Mouse (Mus musculus): ENCODE data around the gene Doc2a. TPM values are rescaled to one million over a fixed set of nuclear protein-coding genes. Genes with fewer than 3 reads are reported as not detected.

The Doc2a gene
- polyA plus RNA-seq, 1 experiment from 2014 or later = 31.1 TPM

GRCm38 (mm10) chr7:126821835-126822511, 25.2 kb upstream of the Doc2a start:
- WGBS = 18% methylated on average over 7 of the region's 7 CpGs
- no peaks in the 10 kb centered on the region for H3K27me3 ChIP-seq (replicated peaks; ENCODE audit: control insufficient read depth, insufficient read depth, low read length)

GRCm38 (mm10) chr7:126822741-126823140, 24.5 kb upstream of the Doc2a start:
- Histone ChIP-seq H3K4me1 (ENCODE audit: control insufficient read depth, insufficient read depth, low read depth, low read length) (peaks cover 26% of the 10 kb centered on the region), H3K4me3 (ENCODE audit: low read length) (peak overlapping the region; percentile 48), H3K36me3 (ENCODE audit: control insufficient read depth, insufficient read depth, low read length) (no peaks in the 10 kb centered on the region), H3K9me3 (ENCODE audit: control insufficient read depth, low read length) (no peaks in the 10 kb centered on the region), H3K9ac (ENCODE audit: low read depth, low read length) (peak overlapping the region; percentile 70), H3K27me3 (replicated peaks; ENCODE audit: control insufficient read depth, insufficient read depth, low read length) (no peaks in the 10 kb centered on the region), H3K27ac (ENCODE audit: low read depth, low read length) (peak overlapping the region; percentile 72), H3K4me2 (ENCODE audit: low read length) (peak overlapping the region; percentile 73)
- WGBS = 8% methylated on average over 9 of the region's 9 CpGs
- ATAC-seq = peak; percentile 58

More at GRCm38 (mm10) chr7:126821835-126822511, 25.2 kb upstream of the Doc2a start:
- H3K36me3 ChIP-seq (ENCODE audit: control insufficient read depth, insufficient read depth, low read length) = no peaks in the 10 kb centered on the region
- peaks cover 26% of the 10 kb centered on the region for H3K4me1 ChIP-seq (ENCODE audit: control insufficient read depth, insufficient read depth, low read depth, low read length)
- H3K4me2 ChIP-seq (ENCODE audit: low read length) = peak overlapping the region; percentile 73
- H3K4me3 ChIP-seq (ENCODE audit: low read length) = peak overlapping the region; percentile 48; the same call in 1 of the 2 replicates
- peak overlapping the region; percentile 70 for H3K9ac ChIP-seq (ENCODE audit: low read depth, low read length)
- ATAC-seq = no peak
- H3K9me3 ChIP-seq (ENCODE audit: control insufficient read depth, low read length) = no peaks in the 10 kb centered on the region
- H3K27ac ChIP-seq (ENCODE audit: low read depth, low read length) = peak overlapping the region; percentile 72

- peak; percentile 84 for ATAC-seq
- 0% methylated on average over 11 of the region's 19 CpGs for WGBS
- peak overlapping the region; percentile 73 for H3K4me2 ChIP-seq (ENCODE audit: low read length)
- H3K4me3 ChIP-seq (ENCODE audit: low read length) = peak overlapping the region; percentile 48
- H3K4me1 ChIP-seq (ENCODE audit: control insufficient read depth, insufficient read depth, low read depth, low read length) = peaks cover 26% of the 10 kb centered on the region
- peak overlapping the region; percentile 70 for H3K9ac ChIP-seq (ENCODE audit: low read depth, low read length)
- H3K27me3 ChIP-seq (replicated peaks; ENCODE audit: control insufficient read depth, insufficient read depth, low read length) = no peaks in the 10 kb centered on the region
- H3K36me3 ChIP-seq (ENCODE audit: control insufficient read depth, insufficient read depth, low read length) = no peaks in the 10 kb centered on the region
- peak overlapping the region; percentile 72 for H3K27ac ChIP-seq (ENCODE audit: low read depth, low read length)
- H3K9me3 ChIP-seq (ENCODE audit: control insufficient read depth, low read length) = no peaks in the 10 kb centered on the region
Observed at GRCm38 (mm10) chr7:126823202-126823711, 24.0 kb upstream of the Doc2a start.

- peaks cover 26% of the 10 kb centered on the region for H3K4me1 ChIP-seq (ENCODE audit: control insufficient read depth, insufficient read depth, low read depth, low read length)
- WGBS = 8% methylated on average over 10 of the region's 10 CpGs
- peak overlapping the region; percentile 70 for H3K9ac ChIP-seq (ENCODE audit: low read depth, low read length)
- peak overlapping the region; percentile 48 for H3K4me3 ChIP-seq (ENCODE audit: low read length)
- H3K9me3 ChIP-seq (ENCODE audit: control insufficient read depth, low read length) = no peaks in the 10 kb centered on the region
- H3K27me3 ChIP-seq (replicated peaks; ENCODE audit: control insufficient read depth, insufficient read depth, low read length) = no peaks in the 10 kb centered on the region
- peak overlapping the region; percentile 73 for H3K4me2 ChIP-seq (ENCODE audit: low read length)
- peaks cover 2% of the 10 kb centered on the region; the same call in 1 of the 2 replicates for H3K36me3 ChIP-seq (ENCODE audit: control insufficient read depth, insufficient read depth, low read length)
- peak; percentile 11 for ATAC-seq
- peak overlapping the region; percentile 72; the same call in 1 of the 2 replicates for H3K27ac ChIP-seq (ENCODE audit: low read depth, low read length)
Observed at GRCm38 (mm10) chr7:126823940-126824339, 23.3 kb upstream of the Doc2a start.

GRCm38 (mm10) chr7:126825403-126825802, 21.8 kb upstream of the Doc2a start:
- ATAC-seq = no peak
- 17% methylated on average over 8 of the region's 8 CpGs for WGBS
- H3K36me3 ChIP-seq (ENCODE audit: control insufficient read depth, insufficient read depth, low read length) = peaks cover 2% of the 10 kb centered on the region; the same call in 1 of the 2 replicates
- no peak overlapping the region; the same call in 1 of the 2 replicates for H3K9ac ChIP-seq (ENCODE audit: low read depth, low read length)
- no peaks in the 10 kb centered on the region for H3K9me3 ChIP-seq (ENCODE audit: control insufficient read depth, low read length)
- H3K4me3 ChIP-seq (ENCODE audit: low read length) = no peak overlapping the region
- H3K4me2 ChIP-seq (ENCODE audit: low read length) = peak overlapping the region; percentile 73; the same call in 1 of the 2 replicates
- no peaks in the 10 kb centered on the region for H3K27me3 ChIP-seq (replicated peaks; ENCODE audit: control insufficient read depth, insufficient read depth, low read length)
- no peak overlapping the region for H3K27ac ChIP-seq (ENCODE audit: low read depth, low read length)
- H3K4me1 ChIP-seq (ENCODE audit: control insufficient read depth, insufficient read depth, low read depth, low read length) = peaks cover 26% of the 10 kb centered on the region

- WGBS = 85% methylated on average over 5 of the region's 5 CpGs
- peaks cover 2% of the 10 kb centered on the region; the same call in 1 of the 2 replicates for H3K36me3 ChIP-seq (ENCODE audit: control insufficient read depth, insufficient read depth, low read length)
- no peak overlapping the region for H3K4me3 ChIP-seq (ENCODE audit: low read length)
- no peak for ATAC-seq
- peaks cover 26% of the 10 kb centered on the region for H3K4me1 ChIP-seq (ENCODE audit: control insufficient read depth, insufficient read depth, low read depth, low read length)
- H3K9me3 ChIP-seq (ENCODE audit: control insufficient read depth, low read length) = no peaks in the 10 kb centered on the region
- no peaks in the 10 kb centered on the region for H3K27me3 ChIP-seq (replicated peaks; ENCODE audit: control insufficient read depth, insufficient read depth, low read length)
- H3K27ac ChIP-seq (ENCODE audit: low read depth, low read length) = no peak overlapping the region
- H3K9ac ChIP-seq (ENCODE audit: low read depth, low read length) = no peak overlapping the region
- H3K4me2 ChIP-seq (ENCODE audit: low read length) = no peak overlapping the region
Observed at GRCm38 (mm10) chr7:126825952-126826351, 21.3 kb upstream of the Doc2a start.

GRCm38 (mm10) chr7:126831539-126831938, 15.7 kb upstream of the Doc2a start, which contains the start of gene 4930451I11Rik:
Gene 4930451I11Rik (minus strand): TSS chr7:126831639.
- peak within 1 kb of the TSS; percentile 63; the same call in 1 of the 2 replicates for H3K27ac ChIP-seq (ENCODE audit: low read depth, low read length)

GRCm38 (mm10) chr7:126832036-126832598, 15.1 kb upstream of the Doc2a start:
- peak overlapping the region; percentile 63; the same call in 1 of the 2 replicates for H3K27ac ChIP-seq (ENCODE audit: low read depth, low read length)
- no peaks in the 10 kb centered on the region for H3K27me3 ChIP-seq (replicated peaks; ENCODE audit: control insufficient read depth, insufficient read depth, low read length)
- H3K4me2 ChIP-seq (ENCODE audit: low read length) = peak overlapping the region; percentile 61
- H3K9me3 ChIP-seq (ENCODE audit: control insufficient read depth, low read length) = no peaks in the 10 kb centered on the region
- 1% methylated on average over 21 of the region's 21 CpGs for WGBS
- H3K4me3 ChIP-seq (ENCODE audit: low read length) = peak overlapping the region; percentile 28
- peaks cover 6% of the 10 kb centered on the region for H3K4me1 ChIP-seq (ENCODE audit: control insufficient read depth, insufficient read depth, low read depth, low read length)
- H3K36me3 ChIP-seq (ENCODE audit: control insufficient read depth, insufficient read depth, low read length) = peaks cover 2% of the 10 kb centered on the region; the same call in 1 of the 2 replicates
- H3K9ac ChIP-seq (ENCODE audit: low read depth, low read length) = peak overlapping the region; percentile 41; the same call in 1 of the 2 replicates
- peak; percentile 78 for ATAC-seq

More at GRCm38 (mm10) chr7:126831539-126831938, 15.7 kb upstream of the Doc2a start, which contains the start of gene 4930451I11Rik:
- Histone ChIP-seq H3K36me3 (ENCODE audit: control insufficient read depth, insufficient read depth, low read length) (peaks cover 2% of the 10 kb centered on the region; the same call in 1 of the 2 replicates), H3K4me2 (ENCODE audit: low read length) (peak within 1 kb of the TSS; percentile 61), H3K9ac (ENCODE audit: low read depth, low read length) (peak within 1 kb of the TSS; percentile 41), H3K27me3 (replicated peaks; ENCODE audit: control insufficient read depth, insufficient read depth, low read length) (no peaks in the 10 kb centered on the region), H3K4me3 (ENCODE audit: low read length) (peak within 1 kb of the TSS; percentile 28), H3K9me3 (ENCODE audit: control insufficient read depth, low read length) (no peaks in the 10 kb centered on the region), H3K4me1 (ENCODE audit: control insufficient read depth, insufficient read depth, low read depth, low read length) (peaks cover 6% of the 10 kb centered on the region)
- peak; percentile 3; the same call in 1 of the 2 replicates for ATAC-seq
- WGBS = 56% methylated on average over 5 of the region's 5 CpGs

GRCm38 (mm10) chr7:126833294-126833693, 13.9 kb upstream of the Doc2a start:
- 90% methylated on average over 1 of the region's 1 CpGs for WGBS

More at GRCm38 (mm10) chr7:126833294-126833693, 13.9 kb upstream of the Doc2a start:
- no peak for ATAC-seq
- Histone ChIP-seq H3K9ac (ENCODE audit: low read depth, low read length) (no peak overlapping the region), H3K9me3 (ENCODE audit: control insufficient read depth, low read length) (no peaks in the 10 kb centered on the region), H3K4me3 (ENCODE audit: low read length) (no peak overlapping the region), H3K36me3 (ENCODE audit: control insufficient read depth, insufficient read depth, low read length) (peaks cover 2% of the 10 kb centered on the region; the same call in 1 of the 2 replicates), H3K27me3 (replicated peaks; ENCODE audit: control insufficient read depth, insufficient read depth, low read length) (no peaks in the 10 kb centered on the region), H3K4me1 (ENCODE audit: control insufficient read depth, insufficient read depth, low read depth, low read length) (peaks cover 6% of the 10 kb centered on the region), H3K4me2 (ENCODE audit: low read length) (no peak overlapping the region), H3K27ac (ENCODE audit: low read depth, low read length) (no peak overlapping the region)

All from hindbrain, embryonic 16.5 days (tissue).